Mouse (Mus musculus) heart, embryonic 14.5 days (tissue): ENCODE results near the gene 2410002F23Rik. TPM values are rescaled to one million over a fixed set of nuclear protein-coding genes. Genes with fewer than 3 reads are reported as not detected.

Experiments used
- ATAC-seq: fragments of 200-750 bp; cut with Nextera tagmentation; 2 replicates; pipeline ENCODE4 v1.8.0; 2017; ENCODE audit warnings: low read depth, moderate TSS enrichment; ENCODE audit not compliant: insufficient number of reproducible peaks, insufficient read depth, low FRiP score
- H3K27ac ChIP-seq, 2 experiments: fragments of 200-500 bp in 1 of 2; fragments of 300-500 bp in 1 of 2; sonication (generic) in 1 of 2; replicated peaks in 1 of 2; 2 replicates each; pipeline ENCODE4 v1.5.1; 2012 to 2014; ENCODE audit warnings: low read depth in 2 of 2, low read length in 2 of 2, control low read depth in 1 of 2, mild to moderate bottlenecking in 1 of 2, mixed read lengths in 1 of 2; ENCODE audit not compliant: control insufficient read depth in 1 of 2, insufficient read depth in 1 of 2
- H3K27me3 ChIP-seq: fragments of 300-500 bp; sonication (generic); 2 replicates; pipeline ENCODE4 v1.6.1; 2014; ENCODE audit warnings: mild to moderate bottlenecking, low read length, control low read depth; ENCODE audit not compliant: control insufficient read depth, insufficient read depth
- H3K36me3 ChIP-seq: fragments of 300-500 bp; sonication (generic); 2 replicates; pipeline ENCODE4 v1.6.1; 2014; ENCODE audit warnings: mild to moderate bottlenecking, control low read depth, low read length, mixed read lengths; ENCODE audit not compliant: control insufficient read depth, insufficient read depth
- H3K4me1 ChIP-seq, 2 experiments: fragments of 200-500 bp in 1 of 2; fragments of 300-500 bp in 1 of 2; sonication (generic) in 1 of 2; 2 replicates each; pipeline ENCODE4 v1.6.1; 2012 to 2014; ENCODE audit warnings: low read length in 2 of 2, control low read depth in 1 of 2, mixed read lengths in 1 of 2; ENCODE audit not compliant: control insufficient read depth in 2 of 2, insufficient read depth in 2 of 2
- H3K4me2 ChIP-seq: fragments of 300-500 bp; sonication (generic); 2 replicates; pipeline ENCODE4 v1.6.1; 2014; ENCODE audit warnings: mild to moderate bottlenecking, low read length
- H3K4me3 ChIP-seq, 2 experiments: fragments of 200-500 bp in 1 of 2; fragments of 300-500 bp in 1 of 2; sonication (generic) in 1 of 2; 2 replicates each; pipeline ENCODE4 v1.5.1; 2012 to 2014; ENCODE audit warnings: low read length in 2 of 2, mild to moderate bottlenecking in 2 of 2, control low read depth in 1 of 2, low read depth in 1 of 2, moderate library complexity in 1 of 2; ENCODE audit not compliant: control insufficient read depth in 1 of 2, insufficient read depth in 1 of 2
- H3K9ac ChIP-seq: fragments of 300-500 bp; sonication (generic); 2 replicates; pipeline ENCODE4 v1.6.1; 2014; ENCODE audit warnings: mild to moderate bottlenecking, low read length
- H3K9me3 ChIP-seq: fragments of 300-500 bp; sonication (generic); 2 replicates; pipeline ENCODE4 v1.6.1; 2016; ENCODE audit warnings: low read length, control low read depth; ENCODE audit not compliant: control insufficient read depth
- WGBS: fragments of 180-500 bp; shearing (Covaris S2); extraction: QIAGEN DNeasy Blood & Tissue Kit; methylation state at CpG from one replicate; pipeline ENCODE4 v1.1.7; 2014; 5-methylcytosine and 5-hydroxymethylcytosine counted together
- polyA plus RNA-seq: library from polyadenylated mRNA; unstranded; fragments of >200 nt; fragmentation: Nextera tagmentation; extraction: Ambion mirVana; gene quantifications from 2 replicates; pipeline ENCODE4 v1.2.1, GENCODE M21; 2014

2410002F23Rik gene
- polyA plus RNA-seq, 1 experiment from 2014 or later = 62.7 TPM

DNA sequence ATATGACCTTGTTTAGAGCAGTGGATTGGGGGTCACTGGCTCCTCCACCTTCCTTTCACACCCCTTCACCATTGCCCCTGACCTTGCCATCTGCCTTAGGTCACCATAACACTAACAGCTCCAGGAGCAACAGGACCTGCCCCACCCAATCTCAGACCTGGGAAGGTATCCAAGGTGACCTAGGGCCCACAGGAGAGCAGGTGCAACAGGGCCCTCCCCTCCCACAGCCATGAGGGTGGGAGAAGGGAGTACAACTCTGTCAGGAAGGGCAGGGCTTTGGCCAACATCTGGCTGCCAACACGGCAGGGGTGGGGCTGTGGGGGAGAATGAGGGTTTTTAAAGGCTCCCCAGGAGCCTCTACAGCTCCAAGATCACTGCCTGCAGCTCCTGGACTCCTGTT lies 21.4 kb upstream of the 2410002F23Rik start, which contains the start of gene Klk1:
Gene Klk1 (plus strand): TSS at position 285 of the 400 bp plus-strand sequence.
- H3K9ac ChIP-seq = no peak within 1 kb of the TSS
- H3K4me1 ChIP-seq = peaks cover 0 to 2% of the 10 kb centered on the region in 2 experiments; a peak in 1 of 4 replicates
- H3K4me2 ChIP-seq = no peak within 1 kb of the TSS
- no peak within 1 kb of the TSS for H3K27ac ChIP-seq
- H3K9me3 ChIP-seq = no peaks in the 10 kb centered on the region
- WGBS = 31% methylated on average over 1 of the region's 1 CpGs
- no peak for ATAC-seq
- no peaks in the 10 kb centered on the region for H3K27me3 ChIP-seq
- no peaks in the 10 kb centered on the region for H3K36me3 ChIP-seq
- H3K4me3 ChIP-seq = no peak within 1 kb of the TSS

DNA sequence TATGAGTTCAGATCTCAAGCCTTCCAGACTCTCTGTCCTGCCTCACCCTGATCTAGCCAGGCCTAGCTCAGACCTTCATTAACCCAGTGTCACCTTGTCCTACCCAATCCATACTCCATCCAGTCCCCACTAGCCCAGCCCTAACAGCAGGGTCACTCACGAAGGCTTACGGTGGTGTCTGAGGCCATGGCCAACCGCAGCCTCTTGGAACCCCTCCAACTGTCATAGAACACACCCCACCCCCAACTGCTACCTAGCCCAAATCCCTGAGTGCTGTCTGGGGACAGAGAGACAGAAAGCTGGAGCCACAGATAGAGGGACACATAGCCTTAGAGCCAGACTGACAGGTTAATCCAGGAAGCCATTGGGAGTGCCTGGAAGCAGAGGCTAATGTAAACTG lies 10.6 kb upstream of the 2410002F23Rik start, which contains the start of gene Gm36864:
Gene Gm36864 (plus strand): TSS at position 269 of the 400 bp plus-strand sequence.
- Histone ChIP-seq H3K4me2 (no peak within 1 kb of the TSS), H3K4me3 (no peak within 1 kb of the TSS), H3K27ac (no peak within 1 kb of the TSS), H3K9ac (no peak within 1 kb of the TSS), H3K9me3 (no peaks in the 10 kb centered on the region), H3K36me3 (no peaks in the 10 kb centered on the region), H3K4me1 (no peaks in the 10 kb centered on the region), H3K27me3 (no peaks in the 10 kb centered on the region)
- ATAC-seq = no peak
- WGBS = 65% methylated on average over 3 of the region's 3 CpGs

DNA sequence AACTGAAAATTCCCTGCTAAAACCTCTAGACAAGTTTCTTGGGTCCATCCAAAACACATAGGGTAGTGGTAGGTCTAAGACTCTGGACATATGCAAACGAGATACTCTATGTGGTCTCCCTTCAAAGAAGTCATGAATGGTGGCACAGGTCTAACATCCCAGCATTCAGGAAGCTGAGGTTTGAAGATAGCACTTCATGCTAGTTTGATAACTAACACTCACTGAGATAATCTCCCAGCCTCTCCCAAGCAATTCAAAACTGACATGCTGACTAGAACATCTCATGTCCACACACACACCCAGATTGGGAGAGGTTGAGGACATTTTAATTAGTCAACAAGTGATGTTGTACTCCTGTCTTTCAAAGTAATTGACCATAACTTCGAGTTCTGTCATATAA lies 6.6 kb upstream of the 2410002F23Rik start:
- WGBS = 62% methylated on average over 2 of the region's 2 CpGs
- Histone ChIP-seq H3K36me3 (no peaks in the 10 kb centered on the region), H3K4me2 (no peak overlapping the region), H3K4me3 (no peak overlapping the region), H3K4me1 (no peaks in the 10 kb centered on the region), H3K27ac (no peak overlapping the region), H3K9ac (no peak overlapping the region), H3K9me3 (no peaks in the 10 kb centered on the region), H3K27me3 (no peaks in the 10 kb centered on the region)
- no peak for ATAC-seq

- no peak overlapping the region for H3K9ac ChIP-seq
- H3K27ac ChIP-seq = no peak overlapping the region
- peaks cover 3 to 6% of the 10 kb centered on the region in 2 experiments; a peak in 2 of 4 replicates for H3K4me1 ChIP-seq
- H3K4me3 ChIP-seq = no peak overlapping the region
- H3K4me2 ChIP-seq = no peak overlapping the region
- ATAC-seq = no peak
- H3K9me3 ChIP-seq = no peaks in the 10 kb centered on the region
- WGBS = 45% methylated on average over 1 of the region's 1 CpGs
- H3K27me3 ChIP-seq = no peaks in the 10 kb centered on the region
- H3K36me3 ChIP-seq = no peaks in the 10 kb centered on the region
Measured at GRCm38 (mm10) chr7:44240712-44241111, 5.8 kb upstream of the 2410002F23Rik start.

DNA sequence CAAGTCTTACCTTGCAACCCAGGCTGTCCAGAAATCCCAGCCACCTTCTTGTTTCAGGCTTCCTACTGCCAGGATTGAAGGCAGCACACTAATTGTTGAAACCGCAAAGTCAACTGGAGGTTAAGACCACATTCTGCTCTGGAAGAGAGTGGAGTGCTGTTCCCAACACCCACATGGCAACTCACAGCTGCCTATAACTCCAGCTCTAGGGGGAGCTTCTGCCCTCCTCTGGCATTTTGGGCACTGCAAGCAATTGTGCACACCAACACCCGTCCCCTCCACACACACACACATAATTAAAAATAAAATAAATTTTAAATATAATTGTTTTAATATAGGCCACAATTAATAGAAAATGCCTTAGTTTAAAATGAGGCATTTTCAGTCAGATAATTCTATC lies 5.4 kb upstream of the 2410002F23Rik start:
- Histone ChIP-seq H3K27me3 (no peaks in the 10 kb centered on the region), H3K27ac (no peak overlapping the region), H3K4me2 (no peak overlapping the region), H3K9me3 (no peaks in the 10 kb centered on the region), H3K4me1 (peaks cover 3 to 6% of the 10 kb centered on the region in 2 experiments; a peak in 2 of 4 replicates), H3K9ac (no peak overlapping the region), H3K4me3 (no peak overlapping the region), H3K36me3 (no peaks in the 10 kb centered on the region)
- ATAC-seq = no peak
- WGBS = 70% methylated on average over 2 of the region's 2 CpGs

GRCm38 (mm10) chr7:44244080-44244479 lies 2.4 kb upstream of the 2410002F23Rik start:
- no peak overlapping the region for H3K4me3 ChIP-seq
- H3K27ac ChIP-seq = no peak overlapping the region
- H3K9ac ChIP-seq = no peak overlapping the region
- no peak overlapping the region for H3K4me2 ChIP-seq
- WGBS = 63% methylated on average over 1 of the region's 1 CpGs
- no peak for ATAC-seq
- H3K36me3 ChIP-seq = peaks cover 14% of the 10 kb centered on the region
- H3K9me3 ChIP-seq = no peaks in the 10 kb centered on the region
- no peaks in the 10 kb centered on the region for H3K27me3 ChIP-seq
- H3K4me1 ChIP-seq = peaks cover 3 to 16% of the 10 kb centered on the region in 2 experiments; a peak in 3 of 4 replicates

DNA sequence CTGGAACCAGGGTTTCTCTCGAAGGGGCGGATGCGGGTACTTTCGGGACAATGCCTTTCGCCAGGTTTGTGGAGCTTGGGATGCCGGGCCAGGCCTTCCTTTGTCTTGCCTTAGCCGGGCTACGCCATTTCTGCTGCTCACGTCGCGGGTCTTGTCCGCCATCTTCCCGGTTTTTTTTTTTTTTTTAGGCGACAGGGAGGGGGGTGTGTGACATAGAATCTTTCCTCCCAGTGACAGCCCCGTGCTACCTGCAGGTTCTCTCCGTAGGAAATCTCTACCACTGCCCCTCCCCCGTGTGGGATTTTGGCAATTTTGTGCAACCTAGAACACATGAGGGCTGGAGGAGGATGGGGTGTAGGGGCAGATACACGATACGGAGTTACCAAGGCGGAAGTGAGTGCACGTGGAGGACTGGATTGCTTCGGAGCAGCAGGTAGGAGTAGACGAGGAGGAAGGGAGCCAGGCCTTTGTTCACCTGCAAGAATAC lies 505 bp downstream of the 2410002F23Rik start:
- H3K9ac ChIP-seq = peak overlapping the region; percentile 97
- peak overlapping the region; percentile 92 for H3K4me2 ChIP-seq
- under 1% methylated on average over 23 of the region's 23 CpGs for WGBS
- peaks cover 3 to 16% of the 10 kb centered on the region in 2 experiments; a peak in 3 of 4 replicates for H3K4me1 ChIP-seq
- ATAC-seq = no peak
- peak overlapping the region; percentile 86 to 88 for H3K27ac ChIP-seq
- no peaks in the 10 kb centered on the region for H3K9me3 ChIP-seq
- H3K36me3 ChIP-seq = peaks cover 39% of the 10 kb centered on the region
- H3K4me3 ChIP-seq = peak overlapping the region; percentile 84 to 97
- no peaks in the 10 kb centered on the region for H3K27me3 ChIP-seq

GRCm38 (mm10) chr7:44247971-44248370 lies 1.4 kb downstream of the 2410002F23Rik start:
- Histone ChIP-seq H3K9me3 (no peaks in the 10 kb centered on the region), H3K36me3 (peaks cover 48% of the 10 kb centered on the region), H3K4me3 (peak overlapping the region in 1 of 2 experiments; percentile 97; a peak in 2 of 4 replicates), H3K4me2 (peak overlapping the region; percentile 92), H3K4me1 (peaks cover 3 to 16% of the 10 kb centered on the region in 2 experiments; a peak in 3 of 4 replicates), H3K27me3 (no peaks in the 10 kb centered on the region), H3K9ac (peak overlapping the region; percentile 97), H3K27ac (no peak overlapping the region)
- no peak for ATAC-seq
- WGBS = 96% methylated on average over 2 of the region's 2 CpGs
